Mouse (Mus musculus) lung, adult 2 months (tissue): ENCODE results near the gene Galnt12.

Experiments
- CTCF ChIP-seq: fragments of 200-500 bp; IDR thresholded peaks from 2 replicates; pipeline ENCODE4 v1.5.1; 2011; ENCODE audit warnings: mild to moderate bottlenecking, low read length, control low read depth; ENCODE audit not compliant: insufficient read depth
- POLR2A ChIP-seq: fragments of 200-500 bp; IDR thresholded peaks from 2 replicates; pipeline ENCODE4 v1.6.1; 2011; ENCODE audit warnings: low read depth, mild to moderate bottlenecking, control low read depth, low read length, borderline replicate concordance; ENCODE audit errors: extremely low read depth

- TF ChIP-seq CTCF (no peak), POLR2A (peak; percentile 73; the same call in 1 of the 2 replicates)
These were observed 34.8 kb upstream of the Galnt12 start, which contains the start of gene Anks6 for GRCm38 (mm10) chr4:47056791-47057509.
